ENCODE assay signal across 21 mouse cellular contexts in the genomic region with DNA sequence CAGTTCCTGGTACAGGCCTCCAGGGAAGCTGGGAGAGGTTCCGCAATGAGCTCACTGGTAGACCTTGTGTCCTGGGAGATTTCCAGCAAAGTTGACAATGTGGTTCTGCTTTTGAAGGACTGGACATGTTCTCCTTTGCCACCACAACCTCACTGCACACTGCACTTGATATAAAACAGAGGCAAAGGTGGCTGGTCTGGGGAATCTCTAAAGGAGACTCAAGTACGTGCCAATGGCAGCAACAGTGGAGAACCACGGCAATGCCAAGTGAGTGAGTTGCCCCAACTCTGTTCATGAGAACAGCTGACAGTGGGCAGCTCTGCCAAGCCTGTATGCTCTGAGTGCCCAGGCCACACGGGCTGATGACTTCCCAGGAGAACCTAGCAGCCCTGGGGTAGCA. TPM values are rescaled to one million over a fixed set of nuclear protein-coding genes. Genes with fewer than 3 reads are reported as not detected.
DNase-seq lines count a peak whose midpoint lies in the region; ATAC-seq and TF ChIP-seq lines count a peak whose summit lies in the region.
"Had no signal": no experiment of that assay in that cellular context is flagged by ENCODE, and none has a peak within 500 bp of the region (broad histone marks: within the 10 kb centered on the region; RNA-seq: fewer than 3 reads in every experiment).

No protein-coding gene starts in this region.

- H3K9me3 ChIP-seq in hindbrain, embryonic 13.5 days: no peaks in the 10 kb centered on the region
- no peaks in the 10 kb centered on the region for H3K9me3 ChIP-seq in hindbrain, embryonic 12.5 days (replicated peaks)
- H3K9me3 ChIP-seq in midbrain, embryonic 10.5 days (replicated peaks): no peaks in the 10 kb centered on the region
- no peaks in the 10 kb centered on the region for H3K9me3 ChIP-seq in midbrain, embryonic 13.5 days
- H3K9me3 ChIP-seq: embryonic facial prominence, embryonic 12.5 days; kidney, embryonic 15.5 days; liver, embryonic 15.5 days; lung, embryonic 15.5 days; megakaryocyte, embryonic 14.5 days; stomach, embryonic 15.5 days had no signal

- H3K4me1 ChIP-seq in hindbrain, embryonic 13.5 days (replicated peaks): peaks cover 28% of the 10 kb centered on the region
- peaks cover 25% of the 10 kb centered on the region for H3K4me1 ChIP-seq in hindbrain, embryonic 12.5 days
- H3K4me1 ChIP-seq in midbrain, embryonic 10.5 days: peaks cover 33% of the 10 kb centered on the region
- H3K4me1 ChIP-seq in midbrain, embryonic 13.5 days (replicated peaks): peaks cover 27% of the 10 kb centered on the region
- H3K4me1 ChIP-seq: embryonic facial prominence, embryonic 12.5 days; kidney, embryonic 15.5 days; liver, embryonic 15.5 days; lung, embryonic 15.5 days; stomach, embryonic 15.5 days had no signal

- H3K27ac ChIP-seq in gastrocnemius, adult 2 months: no peak overlapping the region
- H3K27ac ChIP-seq in hindbrain, embryonic 13.5 days: peak overlapping the region; percentile 61
- H3K27ac ChIP-seq in hindbrain, embryonic 12.5 days: no peak overlapping the region
- H3K27ac ChIP-seq in midbrain, embryonic 10.5 days (replicated peaks): peak overlapping the region; percentile 42; the same call in 1 of the 2 replicates
- no peak overlapping the region for H3K27ac ChIP-seq in midbrain, embryonic 13.5 days
- H3K27ac ChIP-seq: embryonic facial prominence, embryonic 12.5 days; heart, adult 2 months; kidney, embryonic 15.5 days; liver, embryonic 15.5 days; lung, embryonic 15.5 days; stomach, embryonic 15.5 days had no signal

- DNase-seq in gastrocnemius, adult 2 months: peak; percentile 66
- DNase-seq in gastrocnemius, postnatal 10 days: no peak
- no peak for DNase-seq in midbrain, embryonic 10.5 days (ENCODE audit: low spot score)
- DNase-seq: cerebellum, adult 2 months; cerebellum, postnatal 25 days; forebrain, postnatal 0 days; kidney, adult 11 months; kidney, postnatal 4 days; lung, postnatal 36 days; thymus, postnatal 25 days had no signal

- H3K9ac ChIP-seq in hindbrain, embryonic 13.5 days: no peak overlapping the region
- no peak overlapping the region for H3K9ac ChIP-seq in hindbrain, embryonic 12.5 days
- no peak overlapping the region for H3K9ac ChIP-seq in midbrain, embryonic 13.5 days (replicated peaks)
- H3K9ac ChIP-seq: embryonic facial prominence, embryonic 12.5 days; forebrain, postnatal 0 days; kidney, embryonic 15.5 days; liver, embryonic 15.5 days; lung, embryonic 15.5 days; stomach, embryonic 15.5 days had no signal

- intact Hi-C loops in gastrocnemius, adult 2 months (cut with DNase I): loop anchor here (2.0 to 5.0 kb wide), 3 partner anchors 36 to 107 kb away; no protein-coding TSS in a partner anchor

- TF ChIP-seq CTCF in gastrocnemius, adult 2 months (IDR thresholded peaks at IDR 0.05): no peak

- 95% methylated on average over 4 of the region's 4 CpGs for WGBS in hindbrain, embryonic 13.5 days
- WGBS in hindbrain, embryonic 12.5 days: 96% methylated on average over 4 of the region's 4 CpGs
- 95% methylated on average over 4 of the region's 4 CpGs for WGBS in midbrain, embryonic 10.5 days
- WGBS in midbrain, embryonic 13.5 days: 98% methylated on average over 4 of the region's 4 CpGs

- no peaks in the 10 kb centered on the region for H3K36me3 ChIP-seq in hindbrain, embryonic 13.5 days
- no peaks in the 10 kb centered on the region for H3K36me3 ChIP-seq in hindbrain, embryonic 12.5 days
- no peaks in the 10 kb centered on the region for H3K36me3 ChIP-seq in midbrain, embryonic 10.5 days
- no peaks in the 10 kb centered on the region for H3K36me3 ChIP-seq in midbrain, embryonic 13.5 days
- H3K36me3 ChIP-seq: embryonic facial prominence, embryonic 12.5 days; kidney, embryonic 15.5 days; liver, embryonic 15.5 days; lung, embryonic 15.5 days; stomach, embryonic 15.5 days had no signal

- H3K27me3 ChIP-seq in hindbrain, embryonic 13.5 days: 0 out of 2 replicates have a peak, but pooled peaks cover 3% of the 10 kb centered on the region
- H3K27me3 ChIP-seq in hindbrain, embryonic 12.5 days: no peaks in the 10 kb centered on the region
- peaks cover 4% of the 10 kb centered on the region; the same call in 1 of the 2 replicates for H3K27me3 ChIP-seq in midbrain, embryonic 10.5 days (ENCODE audit: low read depth, poor library complexity, severe bottlenecking)
- no peaks in the 10 kb centered on the region for H3K27me3 ChIP-seq in midbrain, embryonic 13.5 days
- H3K27me3 ChIP-seq: liver, embryonic 15.5 days; lung, embryonic 15.5 days; stomach, embryonic 15.5 days had no signal

- ATAC-seq in hindbrain, embryonic 13.5 days (ENCODE audit: low FRiP score): no peak
- ATAC-seq in hindbrain, embryonic 12.5 days (ENCODE audit: low FRiP score): no peak
- no peak for ATAC-seq in midbrain, embryonic 13.5 days
- ATAC-seq: forebrain, postnatal 0 days had no signal

- no peak overlapping the region for H3K4me3 ChIP-seq in gastrocnemius, adult 2 months
- no peak overlapping the region for H3K4me3 ChIP-seq in hindbrain, embryonic 13.5 days
- H3K4me3 ChIP-seq in hindbrain, embryonic 12.5 days: no peak overlapping the region
- H3K4me3 ChIP-seq in midbrain, embryonic 10.5 days: no peak overlapping the region
- no peak overlapping the region for H3K4me3 ChIP-seq in midbrain, embryonic 13.5 days (replicated peaks)
- H3K4me3 ChIP-seq: embryonic facial prominence, embryonic 12.5 days; heart, adult 2 months; kidney, embryonic 15.5 days; liver, embryonic 15.5 days; lung, embryonic 15.5 days; megakaryocyte, embryonic 14.5 days; stomach, embryonic 15.5 days had no signal

- H3K4me2 ChIP-seq in hindbrain, embryonic 13.5 days: no peak overlapping the region
- H3K4me2 ChIP-seq in hindbrain, embryonic 12.5 days (replicated peaks): no peak overlapping the region
- no peak overlapping the region for H3K4me2 ChIP-seq in midbrain, embryonic 13.5 days (replicated peaks)
- H3K4me2 ChIP-seq: embryonic facial prominence, embryonic 12.5 days; kidney, embryonic 15.5 days; liver, embryonic 15.5 days; lung, embryonic 15.5 days; stomach, embryonic 15.5 days had no signal

RNA-seq across cellular contexts. Expression of gene Aldh1l1, which starts 53.0 kb away (rescaled TPM):
- total RNA-seq in gastrocnemius, adult 2 months (2021): 1 to 10 TPM; 3.6 to 5.3 TPM
- 1 to 10 TPM; 3.3 to 3.7 TPM for total RNA-seq in gastrocnemius, postnatal 10 days (2021)
- 44.8 and 45.3 TPM in 2 replicates for polyA plus RNA-seq in hindbrain, embryonic 13.5 days (2015; fragmentation: Nextera tagmentation; extraction: Ambion mirVana)
- 13.0 and 19.4 TPM in 2 replicates for polyA plus RNA-seq in hindbrain, embryonic 12.5 days (2016; fragmentation: Nextera tagmentation; extraction: Ambion mirVana)
- 2.7 and 3.7 TPM in 2 replicates for polyA plus RNA-seq in midbrain, embryonic 10.5 days (2016; fragmentation: Nextera tagmentation; extraction: Ambion mirVana)
- 28.3 and 30.8 TPM in 2 replicates for polyA plus RNA-seq in midbrain, embryonic 13.5 days (2015; fragmentation: Nextera tagmentation; extraction: Ambion mirVana)
- total RNA-seq: neutrophil, adult 5-6 weeks had no signal

Comparison
In these comparisons a context has a peak if more than half of its experiments do, and no peak if none do; other contexts are left out.
1. H3K27ac ChIP-seq: peak in hindbrain, embryonic 13.5 days (single experiment) and midbrain, embryonic 10.5 days (single experiment); none in gastrocnemius, adult 2 months (single experiment), hindbrain, embryonic 12.5 days (single experiment) and midbrain, embryonic 13.5 days (single experiment).